Mouse (Mus musculus): ENCODE data around the gene Gjb1. TPM values are rescaled to one million over a fixed set of nuclear protein-coding genes. Genes with fewer than 3 reads are reported as not detected.
A peak's percentile ranks its signal among the peaks of the same experiment; 100 is the strongest.

Gjb1 gene
- polyA plus RNA-seq, 1 experiment from 2014 or later: 1.8 TPM

DNA sequence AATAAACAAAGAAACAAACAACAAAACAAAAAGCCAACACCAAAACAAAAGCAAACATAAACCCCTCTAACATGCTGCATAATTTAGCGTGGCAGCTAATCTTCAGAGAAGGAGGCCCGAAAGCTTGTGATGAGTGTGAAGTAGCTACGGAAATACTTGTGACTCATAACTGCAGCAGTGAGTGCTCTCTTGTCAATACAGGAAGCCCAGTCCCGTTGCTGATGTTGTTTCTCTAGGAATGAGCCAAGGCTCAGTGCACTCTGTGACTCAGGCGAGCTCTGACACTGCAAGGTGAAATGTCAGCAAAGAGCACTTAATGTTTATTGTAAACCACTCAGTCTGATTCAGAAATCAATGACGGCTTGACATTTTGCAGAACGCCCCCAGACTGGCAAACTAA lies 7.2 kb upstream of the Gjb1 start:
- H3K36me3 ChIP-seq: no peaks in the 10 kb centered on the region
- H3K27me3 ChIP-seq (replicated peaks): no peaks in the 10 kb centered on the region

DNA sequence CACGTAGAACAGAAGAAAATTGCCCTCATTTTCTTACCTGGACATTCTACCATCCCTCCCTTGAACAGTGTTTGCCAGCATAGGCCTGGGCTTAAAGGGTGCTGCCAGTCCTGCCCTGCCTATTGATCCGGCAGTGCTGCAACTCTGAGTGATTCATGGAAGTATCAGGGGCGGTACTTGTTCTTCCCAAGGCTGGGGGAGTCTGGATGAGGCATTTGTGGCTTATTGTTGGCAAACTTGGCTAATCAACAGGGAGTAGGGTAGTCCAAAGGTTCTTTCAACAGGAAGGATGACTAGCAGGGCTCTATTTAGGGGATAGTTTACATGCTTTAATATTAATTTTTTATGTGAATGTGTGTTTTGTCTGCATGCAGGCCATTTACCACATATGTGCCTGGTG lies 5.6 kb upstream of the Gjb1 start:
- 64% methylated on average over 3 of the region's 3 CpGs for WGBS
- no peak for ATAC-seq (ENCODE audit: low FRiP score)
- H3K4me3 ChIP-seq (replicated peaks): no peak overlapping the region
- no peak overlapping the region for H3K9ac ChIP-seq (replicated peaks)
- H3K9me3 ChIP-seq (replicated peaks): no peaks in the 10 kb centered on the region
- H3K36me3 ChIP-seq: no peaks in the 10 kb centered on the region
- H3K4me2 ChIP-seq: no peak overlapping the region
- no peaks in the 10 kb centered on the region for H3K4me1 ChIP-seq
- H3K27me3 ChIP-seq (replicated peaks): no peaks in the 10 kb centered on the region
- no peak overlapping the region for H3K27ac ChIP-seq (replicated peaks)

More for the DNA sequence above, 7.2 kb upstream of the Gjb1 start:
- no peak overlapping the region for H3K4me3 ChIP-seq (replicated peaks)
- 79% methylated on average over 7 of the region's 7 CpGs for WGBS
- no peak for ATAC-seq (ENCODE audit: low FRiP score)
- no peaks in the 10 kb centered on the region for H3K4me1 ChIP-seq
- H3K9me3 ChIP-seq (replicated peaks): no peaks in the 10 kb centered on the region
- no peak overlapping the region for H3K27ac ChIP-seq (replicated peaks)
- no peak overlapping the region for H3K4me2 ChIP-seq
- H3K9ac ChIP-seq (replicated peaks): no peak overlapping the region

DNA sequence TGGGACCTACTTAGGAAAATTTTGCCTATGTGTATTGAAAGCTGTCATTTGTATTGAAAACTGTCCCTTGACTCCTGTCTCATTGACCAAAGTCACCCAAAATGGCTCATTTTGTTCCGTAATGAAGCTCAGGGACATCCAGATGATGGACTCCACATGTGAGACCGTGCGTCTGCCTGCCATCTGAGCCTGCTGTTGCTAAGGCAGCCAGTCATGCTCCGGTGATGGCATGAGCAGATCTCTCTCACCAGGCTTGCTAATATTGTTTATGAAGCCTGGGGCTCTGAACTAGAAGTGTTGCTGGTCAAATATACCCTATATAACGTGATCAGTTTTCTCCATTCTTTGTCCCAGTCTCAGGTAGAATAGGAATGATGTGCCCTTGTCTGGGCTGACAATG lies 3.2 kb upstream of the Gjb1 start:
- Histone ChIP-seq H3K9ac (replicated peaks) (no peak overlapping the region), H3K9me3 (replicated peaks) (no peaks in the 10 kb centered on the region), H3K27me3 (replicated peaks) (no peaks in the 10 kb centered on the region), H3K4me2 (no peak overlapping the region), H3K4me1 (no peaks in the 10 kb centered on the region), H3K27ac (replicated peaks) (no peak overlapping the region), H3K4me3 (replicated peaks) (no peak overlapping the region), H3K36me3 (no peaks in the 10 kb centered on the region)
- 62% methylated on average over 5 of the region's 5 CpGs for WGBS
- ATAC-seq (ENCODE audit: low FRiP score): no peak

DNA sequence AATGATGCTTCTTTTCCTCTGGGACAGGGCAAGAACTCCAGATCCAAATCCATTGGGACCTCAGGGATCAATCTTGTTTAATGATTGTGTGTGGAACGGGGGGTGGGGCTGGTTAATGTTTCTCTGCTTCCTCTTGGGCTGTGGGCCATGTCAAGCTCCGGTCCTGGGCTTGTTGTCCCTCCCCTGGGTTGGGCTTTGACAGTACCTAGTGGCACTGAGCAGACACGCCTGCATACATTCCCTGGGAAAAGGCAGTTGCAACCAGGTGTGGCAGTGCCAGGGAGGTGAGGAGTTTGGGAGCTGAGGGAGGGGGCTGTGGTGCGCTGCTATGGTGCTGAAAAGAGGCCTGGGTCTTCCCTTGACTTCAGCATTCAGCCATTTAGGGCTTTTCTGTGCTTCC lies 898 bp downstream of the Gjb1 start:
- Histone ChIP-seq H3K9me3 (replicated peaks) (no peaks in the 10 kb centered on the region), H3K9ac (replicated peaks) (no peak overlapping the region), H3K27ac (replicated peaks) (no peak overlapping the region), H3K36me3 (no peaks in the 10 kb centered on the region), H3K4me2 (no peak overlapping the region), H3K27me3 (replicated peaks) (peaks cover 3% of the 10 kb centered on the region; the same call in 1 of the 2 replicates), H3K4me1 (no peaks in the 10 kb centered on the region), H3K4me3 (replicated peaks) (no peak overlapping the region)
- 66% methylated on average over 4 of the region's 4 CpGs for WGBS
- no peak for ATAC-seq (ENCODE audit: low FRiP score)

DNA sequence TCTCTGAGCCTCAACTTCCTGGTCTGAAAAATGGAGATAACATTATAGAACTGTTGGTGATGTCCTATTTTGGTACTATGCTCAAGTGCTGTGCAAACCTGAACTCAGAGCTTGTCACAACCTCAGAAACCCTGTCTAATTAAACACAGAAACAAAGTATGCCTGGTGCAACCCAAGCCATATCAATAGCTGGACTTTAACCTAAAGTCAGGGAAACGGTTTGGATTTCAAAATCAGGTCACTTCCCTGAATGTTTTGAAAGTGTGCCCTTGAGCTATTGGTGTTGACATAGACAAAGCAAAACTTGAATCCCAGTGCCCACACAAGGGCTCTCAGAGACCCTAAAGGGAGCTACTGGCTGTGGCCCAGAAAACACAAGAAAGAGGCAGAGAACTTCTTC lies 3.6 kb downstream of the Gjb1 start:
- 73% methylated on average over 1 of the region's 1 CpGs for WGBS
- Histone ChIP-seq H3K27ac (replicated peaks) (no peak overlapping the region), H3K4me2 (no peak overlapping the region), H3K27me3 (replicated peaks) (peaks cover 19% of the 10 kb centered on the region), H3K9ac (replicated peaks) (no peak overlapping the region), H3K4me1 (peaks cover 8% of the 10 kb centered on the region; the same call in 1 of the 2 replicates), H3K36me3 (no peaks in the 10 kb centered on the region), H3K9me3 (replicated peaks) (no peaks in the 10 kb centered on the region), H3K4me3 (replicated peaks) (no peak overlapping the region)
- no peak for ATAC-seq (ENCODE audit: low FRiP score)

DNA sequence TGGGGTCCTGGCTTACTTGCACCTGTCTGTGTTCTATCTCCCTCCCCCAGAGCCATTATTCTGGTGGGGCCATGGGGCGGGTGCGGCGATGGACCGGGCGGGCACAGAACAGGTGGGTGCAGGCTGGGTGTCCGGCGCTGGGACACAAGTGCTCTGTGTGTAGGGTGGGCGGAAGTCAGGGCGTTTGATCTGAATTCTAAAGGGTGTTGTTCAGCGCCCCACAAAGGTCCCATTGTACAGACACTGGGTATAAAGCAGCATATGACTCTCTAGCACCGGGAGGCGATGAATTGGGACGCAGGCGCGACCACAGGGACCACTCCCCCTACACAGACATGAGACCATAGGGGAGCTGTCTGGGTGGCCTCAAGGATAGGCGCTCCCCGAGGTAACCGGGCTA lies 7.3 kb downstream of the Gjb1 start:
- no peaks in the 10 kb centered on the region for H3K36me3 ChIP-seq
- no peak overlapping the region for H3K4me3 ChIP-seq (replicated peaks)
- H3K9me3 ChIP-seq (replicated peaks): no peaks in the 10 kb centered on the region
- peak overlapping the region; percentile 53; the same call in 1 of the 2 replicates for H3K4me2 ChIP-seq
- ATAC-seq (ENCODE audit: low FRiP score): no peak
- no peak overlapping the region for H3K27ac ChIP-seq (replicated peaks)
- 31% methylated on average over 18 of the region's 18 CpGs for WGBS
- peaks cover 31% of the 10 kb centered on the region for H3K27me3 ChIP-seq (replicated peaks)
- no peak overlapping the region for H3K9ac ChIP-seq (replicated peaks)
- peaks cover 8% of the 10 kb centered on the region; the same call in 1 of the 2 replicates for H3K4me1 ChIP-seq

DNA sequence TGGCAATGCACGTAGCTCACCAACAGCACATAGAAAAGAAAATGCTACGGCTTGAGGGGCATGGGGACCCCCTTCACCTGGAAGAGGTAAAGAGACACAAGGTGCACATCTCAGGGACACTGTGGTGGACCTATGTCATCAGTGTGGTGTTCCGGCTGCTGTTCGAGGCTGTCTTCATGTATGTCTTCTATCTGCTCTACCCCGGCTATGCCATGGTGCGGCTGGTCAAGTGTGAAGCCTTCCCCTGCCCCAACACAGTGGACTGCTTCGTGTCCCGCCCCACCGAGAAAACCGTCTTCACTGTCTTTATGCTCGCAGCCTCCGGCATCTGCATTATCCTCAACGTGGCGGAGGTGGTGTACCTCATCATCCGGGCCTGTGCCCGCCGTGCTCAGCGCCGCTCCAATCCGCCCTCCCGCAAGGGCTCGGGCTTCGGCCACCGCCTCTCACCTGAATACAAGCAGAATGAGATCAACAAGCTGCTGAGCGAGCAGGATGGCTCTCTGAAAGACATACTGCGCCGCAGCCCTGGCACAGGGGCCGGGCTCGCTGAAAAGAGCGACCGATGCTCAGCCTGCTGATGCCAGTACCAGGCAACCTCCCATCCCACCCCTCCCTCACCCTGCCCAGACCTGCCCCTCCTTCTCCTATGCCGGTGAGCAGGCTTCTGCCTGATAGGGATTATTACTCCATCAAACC lies 8.4 kb downstream of the Gjb1 start:
- Histone ChIP-seq H3K27ac (replicated peaks) (0 out of 2 replicates have a peak overlapping the region, but pooled peaks have one; percentile 23), H3K36me3 (no peaks in the 10 kb centered on the region), H3K27me3 (replicated peaks) (peaks cover 31% of the 10 kb centered on the region), H3K4me2 (peak overlapping the region; percentile 53), H3K9ac (replicated peaks) (peak overlapping the region; percentile 20; the same call in 1 of the 2 replicates), H3K9me3 (replicated peaks) (no peaks in the 10 kb centered on the region), H3K4me1 (peaks cover 8% of the 10 kb centered on the region; the same call in 1 of the 2 replicates), H3K4me3 (replicated peaks) (peak overlapping the region; percentile 36)
- 21% methylated on average over 32 of the region's 32 CpGs for WGBS
- ATAC-seq (ENCODE audit: low FRiP score): peak; percentile 84

DNA sequence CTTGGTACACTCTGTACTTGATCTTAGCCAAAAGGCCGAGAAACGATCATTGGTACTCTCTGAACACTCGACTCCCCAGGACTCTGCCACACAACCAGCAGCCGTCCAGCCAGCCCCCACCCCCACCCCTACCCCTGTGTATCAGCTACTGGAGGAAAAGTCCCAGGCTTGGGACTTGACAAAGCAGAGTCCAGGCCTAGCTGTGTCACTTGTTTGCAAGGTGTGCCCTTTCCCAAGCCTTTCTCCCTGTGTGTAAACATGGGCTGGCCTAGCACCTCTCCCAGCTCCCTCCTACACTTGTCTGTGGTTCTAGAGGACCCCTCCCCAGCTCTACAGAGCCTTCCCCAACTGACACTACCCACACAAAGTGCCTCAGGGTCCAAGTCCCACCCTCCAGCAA lies 10.0 kb downstream of the Gjb1 start:
- Histone ChIP-seq H3K36me3 (no peaks in the 10 kb centered on the region), H3K4me3 (replicated peaks) (no peak overlapping the region), H3K4me2 (no peak overlapping the region), H3K9me3 (replicated peaks) (no peaks in the 10 kb centered on the region), H3K9ac (replicated peaks) (no peak overlapping the region), H3K27ac (replicated peaks) (no peak overlapping the region), H3K4me1 (peaks cover 8% of the 10 kb centered on the region; the same call in 1 of the 2 replicates), H3K27me3 (replicated peaks) (peaks cover 29% of the 10 kb centered on the region)
- ATAC-seq (ENCODE audit: low FRiP score): no peak
- 37% methylated on average over 4 of the region's 4 CpGs for WGBS

DNA sequence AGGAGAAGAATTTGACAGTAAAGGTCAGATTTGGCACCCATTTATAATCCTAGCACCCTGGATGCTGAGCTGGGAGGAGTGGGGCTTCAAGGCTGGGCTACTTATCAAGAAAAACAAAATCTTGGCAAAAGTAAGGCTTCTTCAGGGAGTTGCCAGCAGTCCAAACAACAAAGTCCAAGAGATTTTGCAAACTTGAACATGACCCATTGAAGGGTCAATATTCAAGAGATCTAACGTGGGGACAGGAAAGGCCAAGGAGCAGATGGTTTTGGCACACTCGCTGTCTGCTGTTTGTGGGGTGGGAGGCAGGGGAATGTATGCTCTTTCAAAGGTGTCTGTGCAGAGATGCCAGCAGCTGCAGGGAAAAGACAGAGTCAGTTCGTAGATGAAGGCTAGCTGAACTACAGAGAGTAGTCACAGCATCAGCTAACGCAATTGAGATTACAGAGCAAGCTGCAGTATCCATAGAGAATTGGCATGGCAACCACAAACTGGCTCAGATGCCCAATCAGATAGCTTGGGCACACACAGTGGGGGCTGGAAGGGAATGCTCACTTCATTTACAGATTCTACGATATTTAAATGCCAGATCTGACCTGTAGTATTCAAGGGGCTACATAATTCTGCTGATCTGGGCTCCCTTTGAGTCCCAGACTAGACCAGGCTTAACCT lies 12.8 kb downstream of the Gjb1 start:
- peaks cover 13% of the 10 kb centered on the region for H3K27me3 ChIP-seq (replicated peaks)
- no peak overlapping the region for H3K27ac ChIP-seq (replicated peaks)
- H3K4me2 ChIP-seq: no peak overlapping the region
- no peak for ATAC-seq (ENCODE audit: low FRiP score)
- WGBS: 66% methylated on average over 5 of the region's 5 CpGs
- H3K36me3 ChIP-seq: no peaks in the 10 kb centered on the region
- H3K9me3 ChIP-seq (replicated peaks): no peaks in the 10 kb centered on the region
- H3K9ac ChIP-seq (replicated peaks): no peak overlapping the region
- H3K4me3 ChIP-seq (replicated peaks): no peak overlapping the region
- H3K4me1 ChIP-seq: peaks cover 6% of the 10 kb centered on the region; the same call in 1 of the 2 replicates

DNA sequence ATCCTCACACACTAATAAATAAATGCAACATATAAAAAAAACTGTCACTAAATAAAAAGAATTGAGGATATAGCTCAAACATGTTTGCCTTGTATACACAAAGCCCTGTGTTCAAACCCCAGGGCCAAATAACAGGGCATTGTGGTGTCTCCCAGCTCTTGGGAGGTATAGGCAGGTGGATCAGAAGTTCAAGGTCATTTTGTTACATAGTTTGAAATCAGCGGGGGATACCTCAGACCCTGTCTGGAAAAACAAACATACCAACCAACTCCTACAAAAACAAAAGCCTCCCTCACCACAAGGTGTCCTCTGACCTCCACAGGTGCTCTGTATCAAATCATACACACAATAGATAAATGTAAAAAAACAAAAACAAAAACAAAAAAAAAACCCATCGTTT lies 18.2 kb downstream of the Gjb1 start:
- no peaks in the 10 kb centered on the region for H3K9me3 ChIP-seq (replicated peaks)
- H3K9ac ChIP-seq (replicated peaks): no peak overlapping the region
- H3K27me3 ChIP-seq (replicated peaks): peaks cover 17% of the 10 kb centered on the region
- 67% methylated on average over 2 of the region's 2 CpGs for WGBS
- no peak overlapping the region for H3K4me3 ChIP-seq (replicated peaks)
- H3K36me3 ChIP-seq: no peaks in the 10 kb centered on the region
- H3K27ac ChIP-seq (replicated peaks): no peak overlapping the region
- ATAC-seq (ENCODE audit: low FRiP score): no peak
- H3K4me1 ChIP-seq: no peaks in the 10 kb centered on the region
- no peak overlapping the region for H3K4me2 ChIP-seq

DNA sequence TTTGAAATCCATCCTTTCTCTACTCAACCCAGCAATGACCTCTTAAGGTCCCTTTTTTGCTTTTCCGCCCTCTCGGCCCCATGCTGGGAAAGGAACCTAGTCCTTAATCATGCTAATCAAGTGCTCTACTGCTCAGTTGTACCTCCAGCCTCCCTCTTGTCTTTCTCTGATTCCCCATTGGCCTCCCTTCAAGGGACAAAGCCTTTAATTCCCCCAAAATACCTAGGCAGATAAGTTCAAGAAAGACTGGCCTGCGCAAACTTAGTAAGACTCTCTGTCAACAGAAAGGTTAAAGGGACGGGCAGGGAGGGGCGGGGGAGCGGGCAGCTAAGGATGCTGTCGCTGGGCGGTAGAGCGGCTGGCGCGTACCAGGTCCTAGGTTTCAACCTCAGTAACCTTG lies 20.3 kb downstream of the Gjb1 start:
- peaks cover 17% of the 10 kb centered on the region for H3K27me3 ChIP-seq (replicated peaks)
- 23% methylated on average over 11 of the region's 11 CpGs for WGBS
- ATAC-seq (ENCODE audit: low FRiP score): no peak
- no peak overlapping the region for H3K27ac ChIP-seq (replicated peaks)
- no peak overlapping the region for H3K9ac ChIP-seq (replicated peaks)
- peak overlapping the region; percentile 13; the same call in 1 of the 2 replicates for H3K4me2 ChIP-seq
- no peak overlapping the region for H3K4me3 ChIP-seq (replicated peaks)
- no peaks in the 10 kb centered on the region for H3K9me3 ChIP-seq (replicated peaks)
- no peaks in the 10 kb centered on the region for H3K4me1 ChIP-seq
- no peaks in the 10 kb centered on the region for H3K36me3 ChIP-seq

Measured in neural tube, embryonic 15.5 days (tissue).